Mouse (Mus musculus) T-cell, adult 66 days (primary cell): ENCODE measurements around the gene Nlrp4e. TPM values are rescaled to one million over a fixed set of nuclear protein-coding genes. Genes with fewer than 3 reads are reported as not detected.

Experiments used
- total RNA-seq, 2 experiments: library from RNA; stranded (reverse); gene quantifications; 3 replicates in 1 of 2; 4 replicates in 1 of 2; pipeline ENCODE4 v1.2.4; 2023

Nlrp4e gene
- not detected for total RNA-seq

GRCm38 (mm10) chr7:23300892-23301291, at the start of gene Nlrp4e:
Nlrp4e (plus strand) TSS chr7:23301192.

GRCm38 (mm10) chr7:23251582-23251981, 49.4 kb upstream of the Nlrp4e start, which contains the start of gene Vmn1r166:
Vmn1r166 (minus strand) TSS chr7:23251682.

GRCm38 (mm10) chr7:23278800-23279199, 22.2 kb upstream of the Nlrp4e start, which contains the start of gene Gm6902:
Gm6902 (minus strand) TSS chr7:23278900.

GRCm38 (mm10) chr7:23385589-23385988, 84.6 kb downstream of the Nlrp4e start, which contains the start of gene Nlrp5:
Nlrp5 (plus strand) TSS chr7:23385889.

Other genes starting within 250 kb of the Nlrp4e start
- gene Vmn1r163, start 245.7 kb upstream of the Nlrp4e start, total RNA-seq = not detected
- not detected for gene Gm8720, start 233.7 kb upstream of the Nlrp4e start, total RNA-seq
- not detected for gene Gm10662, start 156.7 kb upstream of the Nlrp4e start, total RNA-seq
- not detected for gene Vmn1r165, start 83.9 kb upstream of the Nlrp4e start, total RNA-seq
- gene Vmn1r166, start 49.5 kb upstream of the Nlrp4e start, total RNA-seq = not detected
- gene Gm6902, start 22.3 kb upstream of the Nlrp4e start, total RNA-seq = not detected
- not detected for gene Nlrp5, start 84.7 kb downstream of the Nlrp4e start, total RNA-seq
- not detected for gene Vmn1r167, start 206.0 kb downstream of the Nlrp4e start, total RNA-seq
- gene Vmn1r168, start 238.5 kb downstream of the Nlrp4e start, total RNA-seq = not detected